Mouse (Mus musculus) T-helper 1 cell (primary cell): ENCODE data around the gene Sema5a.

ENCODE experiments used
- in situ Hi-C: fragments of 300-600 bp; cut with MboI, MseI; formaldehyde crosslinking; loops from one replicate; pipeline ENCODE4 v1.15.1; 2025; ENCODE audit warnings: high pct_unique_total_duplicates

Gene Sema5a

DNA sequence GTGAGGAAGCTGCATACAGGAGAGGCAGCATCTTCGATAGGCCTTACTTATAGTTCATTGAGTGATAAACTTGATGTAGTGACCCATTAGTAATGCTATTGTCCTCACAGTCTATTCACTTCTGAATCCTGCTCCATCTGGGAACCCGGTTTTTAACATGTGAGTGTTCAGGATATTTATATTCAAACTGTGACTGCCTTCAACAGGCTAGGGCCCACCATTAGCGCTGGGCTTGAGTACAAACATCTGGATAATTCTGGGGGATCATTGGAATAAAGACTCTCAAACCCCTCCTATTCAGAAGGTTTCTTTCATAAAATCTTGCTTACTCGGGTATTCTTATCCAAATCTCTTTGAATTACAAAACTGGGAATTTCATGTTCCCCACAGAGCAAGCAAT, 379.5 kb downstream of the Sema5a start:
- in situ Hi-C loops, result loop anchor here (10.0 kb wide), 1 partner anchor 901 kb away; no protein-coding TSS in a partner anchor

DNA sequence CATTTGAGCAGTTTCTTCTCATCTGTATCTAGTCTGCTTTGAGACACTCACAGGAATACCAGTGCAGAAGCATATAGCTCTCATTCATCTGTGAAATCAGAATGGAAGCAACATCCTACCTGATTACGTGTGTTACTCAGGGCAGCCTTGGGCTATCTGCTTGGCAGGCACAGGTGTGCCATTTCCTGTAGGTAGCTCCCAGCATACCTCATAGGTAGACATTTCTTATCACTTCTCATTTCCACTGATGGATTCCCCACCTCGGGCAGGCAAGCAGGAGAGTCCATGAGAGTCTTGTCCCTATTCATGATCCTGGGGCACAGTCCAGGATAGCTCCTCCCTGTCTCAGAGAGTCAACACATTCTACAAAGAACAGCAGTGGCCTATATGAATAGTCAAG, 381.4 kb downstream of the Sema5a start:
- in situ Hi-C loops, result loop anchor here (10.0 kb wide), 1 partner anchor 899 kb away; no protein-coding TSS in a partner anchor

GRCm38 (mm10) chr15:32633713-32634112, 389.1 kb downstream of the Sema5a start:
- in situ Hi-C loops, result loop anchor here (10.0 kb wide), 1 partner anchor 271 kb away; no protein-coding TSS in a partner anchor

GRCm38 (mm10) chr15:32637879-32638278, 393.3 kb downstream of the Sema5a start:
- in situ Hi-C loops, result loop anchor here (10.0 kb wide), 1 partner anchor 267 kb away; no protein-coding TSS in a partner anchor

GRCm38 (mm10) chr15:32647061-32647687, 402.6 kb downstream of the Sema5a start:
- in situ Hi-C loops, result no loop called here

DNA sequence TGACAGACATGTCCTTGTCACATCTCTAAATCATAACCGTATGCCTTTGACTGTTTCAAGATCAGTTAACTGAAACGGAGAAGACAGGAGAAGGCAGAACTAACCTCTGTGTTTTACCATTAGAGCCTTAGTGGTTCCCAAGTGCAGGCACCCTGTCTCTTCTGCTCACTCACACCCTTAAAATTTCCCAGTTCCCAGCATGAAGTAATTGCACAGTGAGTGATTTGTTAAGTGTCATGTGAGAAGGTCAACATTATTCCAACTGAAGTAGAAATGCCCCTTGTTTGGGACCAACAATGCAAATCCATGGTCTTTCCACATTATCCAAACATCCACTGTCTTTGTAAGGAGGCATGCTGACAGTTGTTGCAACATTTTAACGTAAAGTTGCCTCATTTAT, 409.4 kb downstream of the Sema5a start:
- in situ Hi-C loops, result no loop called here

- in situ Hi-C loops, result no loop called here
Measured at GRCm38 (mm10) chr15:32656017-32656416, 411.4 kb downstream of the Sema5a start.

DNA sequence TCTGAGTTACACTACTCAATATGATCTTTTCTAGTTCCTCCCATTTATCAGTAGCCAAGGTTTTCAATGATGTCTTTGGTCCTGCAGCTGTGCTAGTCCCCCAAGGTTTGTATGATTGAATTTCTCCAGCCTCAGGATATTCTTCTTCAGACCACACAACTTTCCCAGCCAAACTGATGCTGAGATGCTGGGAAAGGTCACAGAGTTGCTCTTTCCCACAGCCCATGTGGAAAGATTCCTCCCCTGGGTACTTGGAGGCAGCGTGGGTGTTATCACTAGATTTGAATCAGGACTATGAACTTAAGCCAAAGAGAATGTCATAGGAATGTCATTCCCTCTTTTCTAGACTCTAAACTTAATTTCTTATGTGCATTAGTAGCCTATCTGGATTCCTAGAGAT, 431.8 kb downstream of the Sema5a start:
- in situ Hi-C loops, result no loop called here

- in situ Hi-C loops, result no loop called here
Measured at GRCm38 (mm10) chr15:32685152-32685551, 440.5 kb downstream of the Sema5a start.

- in situ Hi-C loops, result no loop called here
Measured at GRCm38 (mm10) chr15:32691021-32691420, 446.4 kb downstream of the Sema5a start.

DNA sequence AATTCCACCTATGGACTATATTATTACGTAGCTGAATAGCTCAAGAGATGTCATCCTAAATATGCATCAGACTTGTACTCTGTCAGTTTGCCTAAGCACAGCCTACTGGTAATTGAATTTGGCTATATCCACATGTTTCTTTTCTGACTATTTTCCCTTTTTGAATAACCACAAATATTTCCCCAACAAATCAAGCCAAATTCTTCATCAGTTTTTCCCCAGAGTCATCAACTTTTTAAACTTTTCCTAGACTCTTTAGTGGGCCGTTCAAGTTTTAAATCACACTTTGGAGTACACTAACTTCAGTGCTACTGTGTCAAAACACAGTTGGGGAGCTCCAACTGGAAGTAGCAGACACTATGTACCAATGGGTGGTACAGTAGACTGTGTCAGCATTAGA, 448.4 kb downstream of the Sema5a start:
- in situ Hi-C loops, result no loop called here

DNA sequence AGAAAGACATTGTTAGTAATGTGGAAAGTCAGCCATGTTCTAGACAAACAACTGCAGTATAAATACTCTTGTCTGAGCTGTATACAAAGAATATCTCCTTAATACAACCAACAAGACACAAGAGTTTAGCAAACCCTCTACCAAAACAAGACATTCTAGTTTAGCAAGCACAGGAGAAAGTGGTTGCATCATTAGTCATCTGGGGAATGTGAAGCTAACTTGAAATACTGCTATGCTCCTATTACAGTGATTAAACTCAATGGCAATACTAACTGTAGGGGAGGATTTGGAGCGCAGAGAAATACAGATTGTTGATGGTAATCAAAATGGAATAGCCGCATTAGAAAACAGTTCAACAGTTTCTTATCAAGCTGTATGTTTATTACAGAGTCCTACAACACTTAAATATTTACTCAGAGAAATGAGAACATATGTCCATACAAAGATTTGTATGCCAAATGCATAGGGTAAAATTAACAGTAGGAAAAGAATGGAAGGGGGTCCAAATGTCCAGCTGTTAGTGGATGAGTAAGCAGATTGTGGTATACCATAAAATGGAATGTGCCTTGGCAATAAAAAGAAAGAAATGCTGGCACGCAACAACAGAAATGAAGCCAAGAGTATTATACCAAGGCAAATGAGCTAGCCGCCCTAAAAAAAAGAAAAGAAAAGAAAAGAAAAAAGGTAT, 472.8 kb downstream of the Sema5a start:
- in situ Hi-C loops, result no loop called here

- in situ Hi-C loops, result no loop called here
Measured at GRCm38 (mm10) chr15:32718293-32718963, 473.8 kb downstream of the Sema5a start.

GRCm38 (mm10) chr15:32718964-32719311, 474.3 kb downstream of the Sema5a start:
- in situ Hi-C loops, result no loop called here

DNA sequence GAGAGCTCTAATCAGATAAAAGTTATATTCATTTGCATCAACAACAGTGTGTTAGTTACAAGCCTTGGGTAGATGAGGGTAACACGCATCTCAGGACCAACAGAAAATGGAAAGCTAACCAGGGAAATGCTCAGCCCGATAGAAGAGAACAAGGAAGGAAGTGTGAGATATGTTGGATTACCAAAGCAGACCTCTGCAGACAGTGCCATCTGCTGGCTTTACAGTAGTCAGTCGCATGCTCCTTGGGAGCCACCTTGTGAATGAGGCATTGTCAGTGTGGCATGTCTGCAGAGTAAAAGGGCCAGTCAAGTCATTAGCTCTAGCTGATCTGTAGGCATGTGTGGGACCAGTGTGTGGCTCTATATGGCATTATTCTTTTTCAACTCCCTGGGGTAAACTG, 486.2 kb downstream of the Sema5a start:
- in situ Hi-C loops, result no loop called here
